Mouse (Mus musculus) kidney, adult 2 months (tissue): ENCODE data around the gene Hoxc5. TPM values are rescaled to one million over a fixed set of nuclear protein-coding genes. Genes with fewer than 3 reads are reported as not detected.

Experiments used
- DNase-seq: peaks from one replicate; pipeline ENCODE4 v3.0.0; 2021
- H3K27ac ChIP-seq: fragments of 200-500 bp; 2 replicates; pipeline ENCODE4 v1.5.1; 2012; ENCODE audit warnings: low read depth, low read length, control low read depth, inconsistent platforms; ENCODE audit not compliant: insufficient read depth
- H3K27me3 ChIP-seq: fragments of 200-500 bp; replicated peaks from 2 replicates; pipeline ENCODE4 v1.6.1; 2012; ENCODE audit warnings: mild to moderate bottlenecking, moderate library complexity, low read length, inconsistent platforms; ENCODE audit not compliant: control insufficient read depth, insufficient read depth
- H3K36me3 ChIP-seq: fragments of 200-500 bp; 2 replicates; pipeline ENCODE4 v1.6.1; 2012; ENCODE audit warnings: mild to moderate bottlenecking, moderate library complexity, low read length, inconsistent platforms; ENCODE audit not compliant: control insufficient read depth, insufficient read depth
- H3K4me1 ChIP-seq: fragments of 200-500 bp; 2 replicates; pipeline ENCODE4 v1.6.1; 2011; ENCODE audit warnings: low read length; ENCODE audit not compliant: control insufficient read depth, insufficient read depth
- H3K4me3 ChIP-seq: fragments of 200-500 bp; 2 replicates; pipeline ENCODE4 v1.5.1; 2011; ENCODE audit warnings: mild to moderate bottlenecking, low read depth, low read length, control low read depth; ENCODE audit not compliant: insufficient read depth
- CTCF ChIP-seq: fragments of 200-500 bp; conservative IDR thresholded peaks from 2 replicates; pipeline ENCODE4 v1.5.1; 2011; ENCODE audit warnings: low read depth, mild to moderate bottlenecking, control low read depth, low read length, moderate library complexity, mixed read lengths; ENCODE audit not compliant: insufficient read depth, insufficient read length
- POLR2A ChIP-seq: fragments of 200-500 bp; IDR thresholded peaks from one replicate; pipeline ENCODE4 v1.6.1; 2011; ENCODE audit warnings: low read depth, low read length, control low read depth
- WGBS: fragments of 180-500 bp; shearing (Covaris S2); methylation state at CpG from one replicate; pipeline ENCODE4 v1.1.7; 2018; 5-methylcytosine and 5-hydroxymethylcytosine counted together
- polyA plus RNA-seq: library from polyadenylated mRNA; depleted of rRNA; stranded (reverse); fragments of >200 nt; gene quantifications from 2 replicates; pipeline ENCODE4 v1.2.3, GENCODE M21; 2012

Gene Hoxc5
- polyA plus RNA-seq, 1 experiment, result 4.0 TPM

DNA sequence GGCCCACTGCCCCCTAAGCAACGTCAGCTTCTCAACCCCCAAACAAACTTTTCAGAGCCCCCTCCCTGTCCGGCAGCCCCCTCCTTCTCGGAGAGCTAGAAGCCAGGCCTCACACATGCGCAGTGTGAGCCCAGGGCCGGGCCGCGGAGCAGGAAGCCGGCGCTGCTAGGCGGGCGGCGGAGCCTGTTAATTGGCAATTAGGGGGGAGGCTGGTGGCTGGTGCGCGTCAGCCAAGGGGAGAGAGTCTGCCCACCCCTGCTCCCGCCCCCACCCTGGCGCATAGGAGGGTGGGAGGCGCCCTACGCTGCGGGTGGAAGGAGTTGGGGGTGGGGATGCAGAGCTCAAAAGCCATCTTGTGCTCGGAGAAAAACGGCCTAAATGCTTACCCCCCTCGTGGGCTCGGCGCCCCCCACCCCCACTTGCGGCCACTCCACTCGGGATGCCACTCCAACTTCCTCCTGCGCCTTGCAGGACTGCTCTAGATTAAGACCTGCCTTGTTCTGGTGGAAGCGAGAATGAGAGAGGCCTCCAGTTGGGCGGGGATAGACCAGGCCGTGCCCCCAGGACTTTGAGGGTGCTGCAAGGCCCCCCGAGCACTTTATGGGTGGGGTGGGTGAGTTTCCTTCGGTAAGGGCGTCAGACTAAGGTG, 32.1 kb downstream of the Hoxc5 start:
- Histone ChIP-seq H3K4me1 (peaks cover 18% of the 10 kb centered on the region), H3K36me3 (no peaks in the 10 kb centered on the region), H3K27ac (peak overlapping the region; percentile 95), H3K27me3 (no peaks in the 10 kb centered on the region), H3K4me3 (peak overlapping the region; percentile 78)
- 1% methylated on average over 32 of the region's 33 CpGs for WGBS
- TF ChIP-seq CTCF (no peak), POLR2A (no peak)
- peak; percentile 94 for DNase-seq

DNA sequence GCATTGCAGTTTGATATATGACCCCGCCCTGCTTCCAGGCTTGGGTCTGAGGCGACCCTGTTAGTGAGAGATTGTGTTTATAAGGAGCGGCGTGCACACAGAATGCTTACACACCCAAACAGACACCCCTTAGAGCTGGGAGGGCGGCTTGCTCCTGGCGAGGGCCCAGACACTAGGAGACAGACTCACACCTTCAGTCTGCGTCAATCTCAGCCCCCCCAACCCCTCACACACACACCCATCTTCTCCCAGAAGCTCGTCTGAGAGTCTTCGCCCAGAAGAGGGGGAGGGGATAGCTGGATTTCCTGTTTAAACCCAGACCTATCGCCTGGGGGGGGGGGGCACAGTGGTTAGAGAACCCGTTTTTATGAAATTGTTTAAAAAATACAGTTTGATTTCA, 32.7 kb downstream of the Hoxc5 start:
- Histone ChIP-seq H3K4me1 (peaks cover 18% of the 10 kb centered on the region), H3K4me3 (peak overlapping the region; percentile 78), H3K27ac (peak overlapping the region; percentile 89), H3K27me3 (no peaks in the 10 kb centered on the region), H3K36me3 (no peaks in the 10 kb centered on the region)
- TF ChIP-seq CTCF (no peak), POLR2A (no peak)
- DNase-seq, result peak; percentile 42
- 24% methylated on average over 11 of the region's 11 CpGs for WGBS

DNA sequence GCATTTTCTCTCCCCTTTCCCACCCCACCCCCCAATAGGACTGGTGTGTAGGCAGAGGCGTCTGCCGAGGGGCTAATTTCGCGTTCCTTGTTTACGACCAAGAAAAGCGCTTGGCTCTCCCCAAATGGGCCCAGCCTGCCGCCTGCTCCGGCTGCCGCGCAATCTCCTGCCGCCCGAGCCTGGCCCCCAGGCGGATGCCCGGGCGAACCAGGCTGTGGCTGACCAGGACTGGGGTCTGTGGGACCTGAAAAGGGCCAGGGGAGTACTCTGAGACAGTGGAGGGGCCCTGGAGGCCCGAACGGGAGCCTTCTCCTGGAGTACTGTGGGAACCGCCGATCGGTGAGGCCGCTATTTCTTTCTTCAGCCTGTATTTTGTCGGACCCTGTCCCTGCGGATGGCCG, 33.3 kb downstream of the Hoxc5 start:
- DNase-seq, result peak; percentile 29
- H3K27ac ChIP-seq, result peak overlapping the region; percentile 81
- no peaks in the 10 kb centered on the region for H3K27me3 ChIP-seq
- no peaks in the 10 kb centered on the region for H3K36me3 ChIP-seq
- TF ChIP-seq CTCF (no peak), POLR2A (no peak)
- H3K4me3 ChIP-seq, result peak overlapping the region; percentile 78
- peaks cover 21% of the 10 kb centered on the region for H3K4me1 ChIP-seq
- WGBS, result 22% methylated on average over 24 of the region's 24 CpGs

DNA sequence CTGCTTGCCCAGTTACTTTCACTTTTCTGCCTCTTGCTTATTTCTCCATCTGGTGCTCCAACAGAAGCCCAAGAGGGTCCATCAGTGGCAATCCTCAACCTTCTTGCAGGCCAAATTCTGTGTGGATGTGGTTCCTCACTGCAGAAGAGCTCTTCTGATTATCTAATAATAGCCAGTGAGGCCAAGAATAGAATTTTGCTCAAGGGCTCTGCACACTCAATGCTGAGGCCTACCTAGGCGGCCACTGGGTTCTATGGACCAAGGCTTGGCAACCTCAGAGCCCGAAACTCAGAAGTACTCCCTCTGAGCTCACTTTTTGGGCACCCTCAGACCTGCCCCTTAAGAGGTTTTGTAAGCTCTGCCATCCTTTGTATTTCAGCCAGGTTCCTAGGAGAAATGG, 34.1 kb downstream of the Hoxc5 start:
- Histone ChIP-seq H3K4me1 (peaks cover 21% of the 10 kb centered on the region), H3K27ac (peak overlapping the region; percentile 81), H3K27me3 (no peaks in the 10 kb centered on the region), H3K4me3 (peak overlapping the region; percentile 78), H3K36me3 (no peaks in the 10 kb centered on the region)
- peak; percentile 16 for DNase-seq
- WGBS, result 60% methylated on average over 2 of the region's 2 CpGs
- TF ChIP-seq POLR2A, result no peak
- no peak for TF ChIP-seq CTCF

DNA sequence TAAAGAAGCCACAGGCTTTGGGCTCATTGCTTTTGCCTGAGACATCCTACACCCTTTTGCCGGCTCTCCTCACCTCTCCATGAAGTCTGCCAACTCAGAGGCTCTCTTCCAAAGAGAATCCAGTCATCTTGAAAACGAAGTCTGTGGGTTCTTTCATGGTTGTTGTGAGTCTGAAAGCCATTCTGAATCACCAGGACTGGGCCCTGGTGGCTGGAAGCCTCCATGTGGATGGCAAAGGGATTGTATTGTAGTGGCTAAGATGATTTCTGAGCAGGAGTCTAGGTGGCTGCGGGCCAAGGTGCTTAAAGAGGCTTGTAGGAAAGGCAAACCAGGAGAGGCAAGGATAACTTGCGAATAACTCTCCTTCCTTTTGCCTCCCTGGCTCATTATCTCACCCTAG, 34.9 kb downstream of the Hoxc5 start:
- WGBS, result 32% methylated on average over 4 of the region's 4 CpGs
- no peaks in the 10 kb centered on the region for H3K27me3 ChIP-seq
- peaks cover 21% of the 10 kb centered on the region for H3K4me1 ChIP-seq
- TF ChIP-seq POLR2A, result no peak
- TF ChIP-seq CTCF, result no peak
- peak overlapping the region; percentile 60; the same call in 1 of the 2 replicates for H3K27ac ChIP-seq
- peak; percentile 53 for DNase-seq
- H3K36me3 ChIP-seq, result no peaks in the 10 kb centered on the region
- H3K4me3 ChIP-seq, result no peak overlapping the region

DNA sequence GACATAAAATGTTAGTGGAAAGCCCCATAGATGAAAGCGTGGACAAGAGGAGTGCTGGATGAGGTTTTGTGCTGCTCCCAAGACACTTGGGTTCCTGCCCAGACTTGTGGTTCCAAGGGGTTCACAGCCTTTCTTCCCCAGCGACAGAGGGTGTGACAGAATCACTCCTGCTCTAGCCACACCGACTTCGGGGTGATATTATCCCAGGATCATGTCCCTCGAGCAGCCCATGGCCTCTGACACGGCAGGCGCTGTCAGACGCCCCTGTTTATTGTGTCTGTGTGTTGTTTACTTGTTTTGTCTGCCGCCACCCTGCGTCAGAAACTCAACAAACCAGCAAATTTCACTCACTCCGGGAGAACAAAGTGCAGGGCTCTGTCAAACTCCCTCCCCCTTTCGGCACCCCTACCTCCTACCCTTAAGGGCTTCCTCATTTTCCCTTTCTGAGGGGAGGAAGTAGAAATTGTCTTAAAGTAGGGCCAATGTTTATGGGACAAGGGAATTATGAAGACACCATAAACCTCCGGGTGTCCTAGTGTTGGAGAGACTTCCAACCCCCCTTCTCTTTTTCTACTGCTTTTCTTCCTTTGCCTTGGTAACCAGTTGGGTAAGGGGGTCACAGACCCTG, 35.7 kb downstream of the Hoxc5 start:
- Histone ChIP-seq H3K4me3 (no peak overlapping the region; the same call in 1 of the 2 replicates), H3K4me1 (peaks cover 21% of the 10 kb centered on the region), H3K36me3 (no peaks in the 10 kb centered on the region), H3K27me3 (no peaks in the 10 kb centered on the region), H3K27ac (peak overlapping the region; percentile 60)
- TF ChIP-seq CTCF (no peak), POLR2A (no peak)
- 36% methylated on average over 13 of the region's 13 CpGs for WGBS
- no peak for DNase-seq

DNA sequence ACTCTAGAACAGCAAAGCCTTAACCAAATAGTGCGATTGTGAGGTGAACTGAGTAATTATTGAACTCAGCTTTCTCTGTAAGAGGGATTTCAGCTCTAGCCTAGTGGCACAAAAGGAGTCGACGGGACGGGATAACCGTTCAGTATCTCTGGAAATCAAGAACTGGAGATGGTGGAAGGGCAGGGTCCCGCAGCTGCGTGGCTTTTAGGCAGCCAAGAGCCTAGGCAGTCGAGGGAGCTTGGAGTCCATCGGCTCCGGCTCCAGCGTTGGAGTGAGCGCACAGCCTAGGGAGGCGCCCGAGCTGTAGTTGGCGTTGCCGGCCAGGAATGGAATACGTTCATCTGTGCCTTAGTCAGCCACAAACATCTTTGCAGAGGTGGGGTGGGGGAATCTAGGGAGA, 38.1 kb downstream of the Hoxc5 start:
- DNase-seq, result no peak
- 16% methylated on average over 17 of the region's 17 CpGs for WGBS

More for the DNA sequence above, 38.1 kb downstream of the Hoxc5 start:
- H3K4me3 ChIP-seq, result no peak overlapping the region; the same call in 1 of the 2 replicates
- H3K27me3 ChIP-seq, result no peaks in the 10 kb centered on the region
- peak overlapping the region; percentile 72 for H3K27ac ChIP-seq
- TF ChIP-seq CTCF, result no peak
- no peak for TF ChIP-seq POLR2A
- peaks cover 21% of the 10 kb centered on the region for H3K4me1 ChIP-seq
- no peaks in the 10 kb centered on the region for H3K36me3 ChIP-seq
